Mouse (Mus musculus): ENCODE results near the gene Rce1.
"Not testable (repeated sequence)": the region's sequence is repeated elsewhere in the genome, so short reads cannot be mapped to it uniquely, and the experiment has no call there.

Gene Rce1

GRCm38 (mm10) chr19:4613464-4614304, 11.8 kb downstream of the Rce1 start:
- DNase-seq (ENCODE audit: low spot score in 2 of 2), result no peak

- DNase-seq (ENCODE audit: low spot score in 2 of 2), result no peak
Observed at GRCm38 (mm10) chr19:4612181-4612961, 13.1 kb downstream of the Rce1 start.

- no peak for DNase-seq (ENCODE audit: low spot score in 2 of 2)
Observed at GRCm38 (mm10) chr19:4610109-4610508, 15.3 kb downstream of the Rce1 start.

- no peak for DNase-seq (ENCODE audit: low spot score in 2 of 2)
Observed at GRCm38 (mm10) chr19:4608511-4608910, 16.9 kb downstream of the Rce1 start.

GRCm38 (mm10) chr19:4607406-4607805, 18.0 kb downstream of the Rce1 start:
- no peak for DNase-seq (ENCODE audit: low spot score in 2 of 2)

GRCm38 (mm10) chr19:4605654-4606053, 19.8 kb downstream of the Rce1 start:
- DNase-seq (ENCODE audit: low spot score in 2 of 2), result no peak

GRCm38 (mm10) chr19:4603801-4604723, 21.4 kb downstream of the Rce1 start:
- no peak for DNase-seq (ENCODE audit: low spot score in 2 of 2)

- DNase-seq (ENCODE audit: low spot score in 2 of 2), result no peak
Observed at GRCm38 (mm10) chr19:4602459-4602858, 23.0 kb downstream of the Rce1 start.

- DNase-seq (ENCODE audit: low spot score in 2 of 2), result no peak
Observed at GRCm38 (mm10) chr19:4596071-4596470, 29.4 kb downstream of the Rce1 start.

GRCm38 (mm10) chr19:4593792-4594522, 31.5 kb downstream of the Rce1 start:
- DNase-seq (ENCODE audit: low spot score in 2 of 2), result no peak

- no peak for DNase-seq (ENCODE audit: low spot score in 2 of 2)
Observed at GRCm38 (mm10) chr19:4590025-4590424, 35.4 kb downstream of the Rce1 start.

GRCm38 (mm10) chr19:4589081-4589480, 36.4 kb downstream of the Rce1 start:
- no peak for DNase-seq (ENCODE audit: low spot score in 2 of 2)

- no peak for DNase-seq (ENCODE audit: low spot score in 2 of 2)
Observed at GRCm38 (mm10) chr19:4588430-4588829, 37.0 kb downstream of the Rce1 start.

GRCm38 (mm10) chr19:4587426-4587825, 38.0 kb downstream of the Rce1 start:
- peak; percentile 33 to 52 for DNase-seq (ENCODE audit: low spot score in 2 of 2)

- not testable (repeated sequence) for DNase-seq (ENCODE audit: low spot score in 2 of 2)
Observed at GRCm38 (mm10) chr19:4586783-4587182, 38.7 kb downstream of the Rce1 start.

- peak; percentile 20 to 26 for DNase-seq (ENCODE audit: low spot score in 2 of 2)
Observed at GRCm38 (mm10) chr19:4583856-4584255, 41.6 kb downstream of the Rce1 start.

GRCm38 (mm10) chr19:4579296-4579695, 46.1 kb downstream of the Rce1 start:
- DNase-seq (ENCODE audit: low spot score in 2 of 2), result no peak

- DNase-seq (ENCODE audit: low spot score in 2 of 2), result no peak
Observed at GRCm38 (mm10) chr19:4578799-4579198, 46.6 kb downstream of the Rce1 start.

- no peak for DNase-seq (ENCODE audit: low spot score in 2 of 2)
Observed at GRCm38 (mm10) chr19:4573241-4573640, 52.2 kb downstream of the Rce1 start.
